Mouse (Mus musculus): ENCODE data around the gene Olfr74. TPM values are rescaled to one million over a fixed set of nuclear protein-coding genes. Genes with fewer than 3 reads are reported as not detected.
"Not testable (repeated sequence)": the region's sequence is repeated elsewhere in the genome, so short reads cannot be mapped to it uniquely, and the experiment has no call there.

The Olfr74 gene
- not detected for total RNA-seq (2021)
- long read RNA-seq, experiment 1 = 0 reads
- long read RNA-seq, experiment 2 = 0 reads

- no peak for DNase-seq
These were observed at the start of gene Olfr74 for GRCm38 (mm10) chr2:87974563-87974962. Gene Olfr74 (minus strand): TSS chr2:87974663.

DNA sequence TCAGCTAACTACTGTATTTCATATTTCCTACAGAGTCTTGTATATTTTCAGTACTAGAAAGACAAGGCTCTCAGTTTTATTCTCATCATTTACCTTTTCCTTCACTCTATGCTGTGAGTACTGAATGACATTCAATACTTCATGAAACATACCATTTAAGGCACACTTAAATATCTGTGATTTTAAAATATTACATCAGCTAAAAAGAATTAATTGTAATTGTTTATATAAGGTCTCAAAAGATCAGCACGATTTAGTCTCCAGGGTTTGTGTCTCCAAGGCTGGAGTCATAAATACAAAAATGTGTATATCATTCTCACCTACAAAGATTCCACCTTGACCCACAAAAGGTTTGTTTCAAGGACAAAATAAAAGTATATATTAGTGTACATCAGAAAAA lies 48.0 kb upstream of the Olfr74 start, which contains the start of gene Olfr1161:
Olfr1161 (plus strand) TSS at position 301 of the 400 bp plus-strand sequence.
- not testable (repeated sequence) for DNase-seq

- DNase-seq = no peak
These were observed 33.3 kb upstream of the Olfr74 start, which contains the start of gene Olfr1160 for GRCm38 (mm10) chr2:88007515-88008318. Gene Olfr1160 (minus strand): TSS chr2:88008268.

GRCm38 (mm10) chr2:87989813-87990212 lies 15.3 kb upstream of the Olfr74 start, which contains the start of gene Olfr1158:
Gene Olfr1158 (plus strand): TSS chr2:87990113.
- DNase-seq = no peak

DNA sequence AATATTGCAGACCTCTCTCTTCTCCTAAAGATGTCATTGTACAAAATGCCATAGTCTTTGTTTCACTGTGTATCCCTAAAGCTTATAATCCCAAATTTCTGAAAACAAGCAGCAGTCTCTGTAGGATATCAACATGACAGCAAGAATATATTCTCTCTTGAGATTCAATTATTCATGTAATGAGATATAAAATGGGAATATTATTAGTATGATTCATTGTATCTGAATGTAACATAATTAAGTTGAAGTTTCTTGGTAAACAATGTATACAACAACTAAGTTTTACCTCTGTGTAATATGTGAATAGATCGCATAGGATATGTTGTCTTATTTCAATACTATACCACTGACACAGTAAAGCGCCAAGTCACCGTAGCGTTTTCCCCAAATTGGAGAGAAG lies 6.3 kb downstream of the Olfr74 start, which contains the start of gene Olfr1157:
Olfr1157 (minus strand) TSS at position 101 of the 400 bp plus-strand sequence.
- DNase-seq = no peak

DNA sequence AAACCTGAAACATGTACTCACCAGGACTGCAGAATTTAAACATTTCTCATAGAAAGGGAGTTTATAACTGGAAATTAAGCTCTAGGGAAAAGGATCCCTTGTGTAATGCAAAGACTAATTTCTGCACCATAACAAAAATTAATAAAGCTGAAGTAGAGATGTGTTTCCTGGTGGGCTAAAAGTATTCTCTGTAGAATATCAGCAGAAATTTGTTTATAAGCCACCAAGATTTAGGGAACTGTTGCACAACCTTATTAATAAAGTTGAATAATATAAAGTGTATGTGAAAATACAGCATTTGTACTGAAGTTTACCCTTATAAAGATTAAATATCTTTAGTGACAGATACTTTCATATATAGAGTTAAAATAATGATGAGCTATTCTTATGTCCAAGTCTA lies 21.5 kb downstream of the Olfr74 start, which contains the start of gene Olfr1156:
Olfr1156 (minus strand) TSS at position 101 of the 400 bp plus-strand sequence.
- no peak for DNase-seq

GRCm38 (mm10) chr2:87945037-87945436 lies 29.4 kb downstream of the Olfr74 start, which contains the start of gene Olfr1155:
Gene Olfr1155 (minus strand): TSS chr2:87945137.
- no peak for DNase-seq

Other genes with a start within 250 kb of the Olfr74 start
- gene Olfr1138, start 234.7 kb downstream of the Olfr74 start, total RNA-seq (2021) = not detected
- not detected for gene Olfr1140, start 230.9 kb downstream of the Olfr74 start, total RNA-seq (2021)
- gene Olfr1141, start 220.7 kb downstream of the Olfr74 start, total RNA-seq (2021) = not detected
- not detected for gene Olfr152, start 195.2 kb downstream of the Olfr74 start, total RNA-seq (2021)
- not detected for gene Olfr1143, start 174.1 kb downstream of the Olfr74 start, total RNA-seq (2021)
- not detected for gene Olfr1145, start 164.8 kb downstream of the Olfr74 start, total RNA-seq (2021)
- not detected for gene Olfr1148, start 144.1 kb downstream of the Olfr74 start, total RNA-seq (2021)
- not detected for gene Olfr1150-ps1, start 130.7 kb downstream of the Olfr74 start, total RNA-seq (2021)
- gene Olfr1151, start 118.8 kb downstream of the Olfr74 start, total RNA-seq (2021) = not detected
- gene Olfr1152, start 108.2 kb downstream of the Olfr74 start, total RNA-seq (2021) = not detected
- gene Olfr1153, start 79.7 kb downstream of the Olfr74 start, total RNA-seq (2021) = not detected
- gene Olfr1154, start 69.5 kb downstream of the Olfr74 start, total RNA-seq (2021) = not detected
- gene Olfr1155, start 29.5 kb downstream of the Olfr74 start, total RNA-seq (2021) = not detected
- gene Olfr1156, start 21.6 kb downstream of the Olfr74 start, total RNA-seq (2021) = not detected
- not detected for gene Olfr1157, start 6.4 kb downstream of the Olfr74 start, total RNA-seq (2021)
- gene Olfr1158, start 15.4 kb upstream of the Olfr74 start, total RNA-seq (2021) = not detected
- not detected for gene Olfr1160, start 33.6 kb upstream of the Olfr74 start, total RNA-seq (2021)
- not detected for gene Olfr1161, start 48.1 kb upstream of the Olfr74 start, total RNA-seq (2021)
- gene Olfr73, start 63.0 kb upstream of the Olfr74 start, total RNA-seq (2021) = not detected
- not detected for gene Olfr1162, start 76.5 kb upstream of the Olfr74 start, total RNA-seq (2021)
- gene Olfr1163, start 97.2 kb upstream of the Olfr74 start, total RNA-seq (2021) = not detected
- gene Olfr1164, start 119.3 kb upstream of the Olfr74 start, total RNA-seq (2021) = not detected
- not detected for gene Olfr1166, start 153.6 kb upstream of the Olfr74 start, total RNA-seq (2021)
- gene Olfr1167, start 180.5 kb upstream of the Olfr74 start, total RNA-seq (2021) = not detected
- not detected for gene Olfr1168, start 207.2 kb upstream of the Olfr74 start, total RNA-seq (2021)

Data from heart, adult 18-20 months (tissue).